Mouse (Mus musculus) kidney, adult 2 months (tissue): Measurements from ENCODE around the gene Tlcd2. TPM values are rescaled to one million over a fixed set of nuclear protein-coding genes. Genes with fewer than 3 reads are reported as not detected.
A peak's percentile ranks its signal among the peaks of the same experiment; 100 is the strongest.
"Not testable (repeated sequence)": the region's sequence is repeated elsewhere in the genome, so short reads cannot be mapped to it uniquely, and the experiment has no call there.

Source experiments
- DNase-seq: peaks from one replicate; pipeline ENCODE4 v3.0.0; 2021
- H3K27ac ChIP-seq: fragments of 200-500 bp; 2 replicates; pipeline ENCODE4 v1.5.1; 2012; ENCODE audit warnings: low read depth, low read length, control low read depth, inconsistent platforms; ENCODE audit not compliant: insufficient read depth
- H3K27me3 ChIP-seq: fragments of 200-500 bp; replicated peaks from 2 replicates; pipeline ENCODE4 v1.6.1; 2012; ENCODE audit warnings: mild to moderate bottlenecking, moderate library complexity, low read length, inconsistent platforms; ENCODE audit not compliant: control insufficient read depth, insufficient read depth
- H3K36me3 ChIP-seq: fragments of 200-500 bp; 2 replicates; pipeline ENCODE4 v1.6.1; 2012; ENCODE audit warnings: mild to moderate bottlenecking, moderate library complexity, low read length, inconsistent platforms; ENCODE audit not compliant: control insufficient read depth, insufficient read depth
- H3K4me1 ChIP-seq: fragments of 200-500 bp; 2 replicates; pipeline ENCODE4 v1.6.1; 2011; ENCODE audit warnings: low read length; ENCODE audit not compliant: control insufficient read depth, insufficient read depth
- H3K4me3 ChIP-seq: fragments of 200-500 bp; 2 replicates; pipeline ENCODE4 v1.5.1; 2011; ENCODE audit warnings: mild to moderate bottlenecking, low read depth, low read length, control low read depth; ENCODE audit not compliant: insufficient read depth
- CTCF ChIP-seq: fragments of 200-500 bp; conservative IDR thresholded peaks from 2 replicates; pipeline ENCODE4 v1.5.1; 2011; ENCODE audit warnings: low read depth, mild to moderate bottlenecking, control low read depth, low read length, moderate library complexity, mixed read lengths; ENCODE audit not compliant: insufficient read depth, insufficient read length
- POLR2A ChIP-seq: fragments of 200-500 bp; IDR thresholded peaks from one replicate; pipeline ENCODE4 v1.6.1; 2011; ENCODE audit warnings: low read depth, low read length, control low read depth
- WGBS: fragments of 180-500 bp; shearing (Covaris S2); methylation state at CpG from one replicate; pipeline ENCODE4 v1.1.7; 2018; 5-methylcytosine and 5-hydroxymethylcytosine counted together
- polyA plus RNA-seq: library from polyadenylated mRNA; depleted of rRNA; stranded (reverse); fragments of >200 nt; gene quantifications from 2 replicates; pipeline ENCODE4 v1.2.3, GENCODE M21; 2012

Gene Tlcd2
- polyA plus RNA-seq, 1 experiment: 14.6 TPM

DNA sequence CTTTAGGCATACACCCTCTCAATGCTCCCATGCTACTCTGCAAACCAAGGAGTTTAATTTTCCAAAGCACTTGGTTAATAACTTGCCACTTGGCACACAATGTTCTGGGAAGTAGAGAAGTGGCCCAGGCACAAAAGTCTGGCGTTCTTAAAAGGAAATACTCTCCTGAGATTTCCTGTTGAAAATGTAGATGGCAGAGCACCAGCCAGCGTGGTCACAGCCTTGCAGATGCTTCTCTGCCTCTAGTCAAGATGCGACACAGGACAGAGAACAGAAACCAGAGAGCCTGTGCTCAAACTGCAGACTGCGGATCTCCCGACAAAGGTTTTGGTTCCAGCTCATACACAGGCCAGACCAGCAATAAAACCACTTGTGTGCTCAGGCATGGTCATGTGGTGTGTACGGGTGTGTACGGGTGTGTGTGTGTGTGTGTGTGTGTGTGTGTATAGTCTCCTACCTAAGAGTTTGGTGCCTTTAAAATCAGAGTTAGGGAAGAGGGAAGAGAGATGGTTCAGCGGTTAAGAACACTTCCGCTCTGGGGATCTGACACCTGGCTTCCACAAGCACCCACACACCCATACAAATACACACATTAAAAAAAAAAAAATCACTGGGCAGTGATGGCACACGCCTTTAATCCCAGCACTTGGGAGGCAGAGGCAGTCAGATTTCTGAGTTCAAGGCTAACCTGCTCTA lies 6.3 kb upstream of the Tlcd2 start:
- H3K27me3 ChIP-seq: no peaks in the 10 kb centered on the region
- peak; percentile 75 for DNase-seq
- TF ChIP-seq CTCF (no peak), POLR2A (no peak)
- peak overlapping the region; percentile 81 for H3K27ac ChIP-seq
- H3K36me3 ChIP-seq: no peaks in the 10 kb centered on the region
- 45% methylated on average over 10 of the region's 10 CpGs for WGBS
- H3K4me3 ChIP-seq: no peak overlapping the region
- peaks cover 33% of the 10 kb centered on the region for H3K4me1 ChIP-seq

DNA sequence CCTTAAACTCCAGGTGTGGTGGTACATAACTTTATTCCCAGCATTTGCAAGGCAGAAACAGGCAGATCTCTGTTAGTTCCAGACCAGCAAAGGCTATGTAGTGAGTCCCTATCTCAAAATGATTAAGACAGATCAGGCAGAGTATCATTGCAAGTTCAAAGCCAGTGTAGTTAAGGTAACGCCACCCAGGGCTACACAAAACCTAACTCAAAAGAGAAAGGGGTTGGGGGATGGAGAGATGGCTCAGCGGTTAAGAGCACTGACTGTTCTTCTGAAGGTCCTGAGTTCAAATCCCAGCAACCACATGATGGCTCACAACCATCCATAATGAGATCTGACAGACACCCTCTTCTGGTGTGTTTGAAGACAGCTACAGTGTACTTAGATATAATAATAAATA lies 5.5 kb upstream of the Tlcd2 start:
- 93% methylated on average over 2 of the region's 2 CpGs for WGBS
- H3K27ac ChIP-seq, H3K4me3 ChIP-seq, DNase-seq, H3K36me3 ChIP-seq, H3K27me3 ChIP-seq: not testable (repeated sequence)
- H3K4me1 ChIP-seq: peaks cover 29% of the 10 kb centered on the region

DNA sequence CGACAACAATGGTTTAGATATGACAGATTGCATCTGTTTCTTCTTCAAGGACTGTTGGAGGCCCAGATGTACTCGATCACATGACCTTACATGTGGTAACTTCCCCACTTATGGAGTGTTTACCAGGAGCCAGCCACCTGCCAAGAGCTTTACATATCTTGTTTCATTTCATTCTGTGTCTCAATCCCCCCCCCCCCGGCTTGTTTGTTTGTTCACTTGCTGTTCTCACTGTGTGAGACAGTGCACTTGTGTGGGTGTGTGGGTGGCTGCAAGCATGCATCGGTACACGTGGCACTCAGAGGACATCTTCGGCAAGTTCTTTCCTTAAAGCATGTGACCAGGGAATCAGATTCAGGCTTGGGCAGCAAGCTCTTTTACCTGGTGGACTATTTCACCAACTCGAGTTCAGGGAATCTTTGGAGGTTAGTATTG lies 5.1 kb upstream of the Tlcd2 start:
- no peak for DNase-seq
- Histone ChIP-seq H3K4me3 (no peak overlapping the region), H3K4me1 (peaks cover 28% of the 10 kb centered on the region), H3K36me3 (no peaks in the 10 kb centered on the region), H3K27me3 (no peaks in the 10 kb centered on the region), H3K27ac (no peak overlapping the region)
- TF ChIP-seq CTCF (no peak), POLR2A (no peak)
- 82% methylated on average over 7 of the region's 7 CpGs for WGBS

DNA sequence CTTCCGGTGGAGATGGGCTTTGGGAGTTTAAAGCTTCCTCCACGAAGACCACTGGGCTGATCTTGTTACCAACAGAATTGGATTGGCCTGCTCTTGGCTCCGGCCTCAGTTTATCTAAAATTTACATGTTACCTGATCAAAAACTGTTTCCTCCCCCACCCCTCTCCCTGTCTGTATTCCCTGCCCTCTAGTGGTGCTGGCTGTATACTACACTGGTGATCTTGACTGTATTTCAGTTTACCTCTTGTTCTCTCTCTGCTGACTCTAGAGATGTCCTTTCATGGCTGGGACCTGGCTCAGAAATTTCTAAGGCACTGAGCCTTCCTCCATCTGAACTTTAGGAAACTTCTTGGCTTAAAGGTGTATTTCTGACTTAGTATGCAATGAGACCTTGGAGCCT lies 3.3 kb upstream of the Tlcd2 start:
- TF ChIP-seq POLR2A: no peak
- TF ChIP-seq CTCF: peak; percentile 68
- Histone ChIP-seq H3K36me3 (no peaks in the 10 kb centered on the region), H3K4me3 (no peak overlapping the region), H3K4me1 (peaks cover 29% of the 10 kb centered on the region), H3K27me3 (no peaks in the 10 kb centered on the region), H3K27ac (no peak overlapping the region)
- 21% methylated on average over 3 of the region's 3 CpGs for WGBS
- peak; percentile 67 for DNase-seq

DNA sequence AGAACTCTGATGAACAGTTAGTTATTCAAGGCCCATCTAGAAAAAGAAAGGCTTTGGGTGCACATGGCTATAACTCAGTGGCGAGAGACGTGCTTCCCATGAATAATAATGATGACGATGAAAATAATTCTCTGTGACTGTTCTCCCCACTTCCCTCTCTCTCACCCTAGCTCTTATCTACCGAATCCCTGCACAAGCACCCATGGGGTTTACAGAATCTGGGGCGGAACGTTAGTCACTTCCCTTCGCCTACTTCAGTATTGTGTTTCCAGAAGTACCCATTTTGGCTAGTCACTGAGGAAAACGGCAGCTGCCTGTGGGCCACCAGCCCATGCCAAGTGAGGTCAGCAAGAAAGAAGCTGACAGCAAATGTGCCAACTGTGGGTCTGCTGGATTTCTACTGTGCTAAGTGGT lies 2.9 kb upstream of the Tlcd2 start:
- H3K36me3 ChIP-seq: no peaks in the 10 kb centered on the region
- no peak for TF ChIP-seq POLR2A
- peak overlapping the region; percentile 95; the same call in 1 of the 2 replicates for H3K27ac ChIP-seq
- DNase-seq: peak; percentile 38
- 73% methylated on average over 8 of the region's 8 CpGs for WGBS
- H3K27me3 ChIP-seq: no peaks in the 10 kb centered on the region
- peaks cover 33% of the 10 kb centered on the region for H3K4me1 ChIP-seq
- no peak overlapping the region for H3K4me3 ChIP-seq

DNA sequence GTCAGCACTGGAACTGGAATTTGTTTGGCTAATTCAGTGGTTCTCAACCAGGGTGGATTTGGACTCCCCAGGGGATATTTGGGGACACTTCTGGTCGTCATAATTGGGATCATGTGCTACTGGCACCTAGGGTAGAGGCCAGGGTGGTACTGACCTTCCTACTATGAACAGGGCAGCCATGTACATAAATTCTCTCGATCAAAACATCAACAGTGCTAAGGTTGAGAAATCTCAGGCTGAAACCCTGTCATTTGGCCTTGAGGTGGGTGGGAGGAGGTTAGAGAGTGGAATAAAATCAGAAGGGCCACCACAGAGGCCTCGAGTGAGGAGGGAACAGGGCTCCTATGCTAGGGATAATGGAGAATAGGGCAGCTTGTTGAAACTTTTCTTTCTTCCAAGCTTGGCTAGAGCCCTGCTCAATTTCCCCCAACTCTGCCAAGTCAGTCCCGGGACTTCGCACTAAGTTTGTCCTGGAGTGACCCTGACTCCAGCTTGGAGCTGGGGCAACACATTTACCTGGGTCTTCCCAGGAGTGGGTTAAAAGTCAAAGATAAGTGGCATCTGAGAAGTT lies 2.3 kb upstream of the Tlcd2 start:
- Histone ChIP-seq H3K4me3 (no peak overlapping the region), H3K27ac (peak overlapping the region; percentile 95)

DNA sequence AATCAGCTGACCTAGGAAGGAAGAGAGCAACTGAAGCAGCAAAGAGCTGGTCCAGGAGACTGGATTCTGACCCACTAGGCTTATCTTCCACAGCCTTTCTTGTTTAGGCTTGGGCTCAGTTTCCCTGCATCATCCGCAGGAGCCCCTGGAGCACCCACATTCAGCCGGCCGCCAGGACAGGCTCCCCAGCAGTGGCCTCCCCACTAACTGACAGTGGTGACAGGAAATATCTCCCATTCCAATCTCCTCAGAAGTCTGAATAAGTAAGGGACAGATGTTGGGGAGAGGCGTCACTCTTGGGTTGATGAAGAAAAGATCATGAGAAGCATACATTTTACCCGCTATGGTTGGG lies 1.8 kb upstream of the Tlcd2 start:
- TF ChIP-seq POLR2A (no peak), CTCF (no peak)
- Histone ChIP-seq H3K27me3 (no peaks in the 10 kb centered on the region), H3K4me3 (0 out of 2 replicates have a peak overlapping the region, but pooled peaks have one; percentile 1), H3K4me1 (peaks cover 37% of the 10 kb centered on the region), H3K27ac (peak overlapping the region; percentile 95), H3K36me3 (peaks cover 3% of the 10 kb centered on the region; the same call in 1 of the 2 replicates)
- 27% methylated on average over 5 of the region's 5 CpGs for WGBS
- no peak for DNase-seq

More for the DNA sequence above, 2.3 kb upstream of the Tlcd2 start:
- peaks cover 35% of the 10 kb centered on the region for H3K4me1 ChIP-seq
- DNase-seq: peak; percentile 81
- 25% methylated on average over 5 of the region's 5 CpGs for WGBS
- no peaks in the 10 kb centered on the region for H3K36me3 ChIP-seq
- no peaks in the 10 kb centered on the region for H3K27me3 ChIP-seq
- TF ChIP-seq CTCF: no peak
- TF ChIP-seq POLR2A: no peak
